Mouse (Mus musculus): ENCODE data around the gene Klf16.
"Not testable (repeated sequence)": the region's sequence is repeated elsewhere in the genome, so short reads cannot be mapped to it uniquely, and the experiment has no call there.

The Klf16 gene

GRCm38 (mm10) chr10:80606306-80606705, 29.2 kb upstream of the Klf16 start:
- in situ Hi-C loops (cut with MboI, MseI), result no loop called here

GRCm38 (mm10) chr10:80605721-80606120, 28.6 kb upstream of the Klf16 start, which contains the start of gene Gm49322:
TSS of gene Gm49322 (plus strand) at chr10:80606021.
- in situ Hi-C loops (cut with MboI, MseI), result not testable (repeated sequence)

- in situ Hi-C loops (cut with MboI, MseI), result no loop called here
Observed at GRCm38 (mm10) chr10:80604988-80605387, 27.9 kb upstream of the Klf16 start.

- in situ Hi-C loops (cut with MboI, MseI), result no loop called here
Observed at GRCm38 (mm10) chr10:80604001-80604509, 26.9 kb upstream of the Klf16 start.

GRCm38 (mm10) chr10:80603364-80603763, 26.2 kb upstream of the Klf16 start:
- in situ Hi-C loops (cut with MboI, MseI), result no loop called here

GRCm38 (mm10) chr10:80602698-80603325, 25.7 kb upstream of the Klf16 start, which contains the start of the genes Scamp4 and Adat3:
TSS of gene Scamp4 (plus strand) at chr10:80602872.
TSS of gene Adat3 (plus strand) at chr10:80602880.
- in situ Hi-C loops (cut with MboI, MseI), result no loop called here

- in situ Hi-C loops (cut with MboI, MseI), result no loop called here
Observed at GRCm38 (mm10) chr10:80596318-80596717, 19.2 kb upstream of the Klf16 start.

- in situ Hi-C loops (cut with MboI, MseI), result no loop called here
Observed at GRCm38 (mm10) chr10:80589879-80590854, 13.0 kb upstream of the Klf16 start, which contains the start of gene Abhd17a. TSS of gene Abhd17a (minus strand) at chr10:80590341.

GRCm38 (mm10) chr10:80589127-80589878, 12.2 kb upstream of the Klf16 start:
- in situ Hi-C loops (cut with MboI, MseI), result no loop called here

- in situ Hi-C loops (cut with MboI, MseI), result no loop called here
Observed at GRCm38 (mm10) chr10:80587305-80587657, 10.2 kb upstream of the Klf16 start.

- in situ Hi-C loops (cut with MboI, MseI), result no loop called here
Observed at GRCm38 (mm10) chr10:80586407-80587304, 9.5 kb upstream of the Klf16 start.

- in situ Hi-C loops (cut with MboI, MseI), result no loop called here
Observed at GRCm38 (mm10) chr10:80585581-80585980, 8.5 kb upstream of the Klf16 start.

- in situ Hi-C loops (cut with MboI, MseI), result loop anchor here (5.0 kb wide), 1 partner anchor 32 kb away; no protein-coding TSS in a partner anchor
Observed at GRCm38 (mm10) chr10:80584642-80585552, 7.8 kb upstream of the Klf16 start.

GRCm38 (mm10) chr10:80584045-80584488, 6.9 kb upstream of the Klf16 start:
- in situ Hi-C loops (cut with MboI, MseI), result loop anchor here (5.0 kb wide), 1 partner anchor 33 kb away; no protein-coding TSS in a partner anchor

- in situ Hi-C loops (cut with MboI, MseI), result loop anchor here (5.0 kb wide), 1 partner anchor 34 kb away; no protein-coding TSS in a partner anchor
Observed at GRCm38 (mm10) chr10:80583047-80583446, 5.9 kb upstream of the Klf16 start.

- in situ Hi-C loops (cut with MboI, MseI), result loop anchor here (5.0 kb wide), 1 partner anchor 103 kb away; no protein-coding TSS in a partner anchor
Observed at GRCm38 (mm10) chr10:80578911-80579310, 1.8 kb upstream of the Klf16 start.

- in situ Hi-C loops (cut with MboI, MseI), result loop anchor here (5.0 kb wide), 1 partner anchor 104 kb away; no protein-coding TSS in a partner anchor
Observed at GRCm38 (mm10) chr10:80578131-80578750, 1.1 kb upstream of the Klf16 start.

Measured in regulatory T cell (primary cell).